Mouse (Mus musculus): Measurements from ENCODE around the gene Fpgt. TPM values are rescaled to one million over a fixed set of nuclear protein-coding genes. Genes with fewer than 3 reads are reported as not detected.

Fpgt gene
- polyA plus RNA-seq (2011; ENCODE audit: insufficient read depth, insufficient read length, low read depth, missing spikeins): 19.8 and 21.1 TPM in 2 replicates

DNA sequence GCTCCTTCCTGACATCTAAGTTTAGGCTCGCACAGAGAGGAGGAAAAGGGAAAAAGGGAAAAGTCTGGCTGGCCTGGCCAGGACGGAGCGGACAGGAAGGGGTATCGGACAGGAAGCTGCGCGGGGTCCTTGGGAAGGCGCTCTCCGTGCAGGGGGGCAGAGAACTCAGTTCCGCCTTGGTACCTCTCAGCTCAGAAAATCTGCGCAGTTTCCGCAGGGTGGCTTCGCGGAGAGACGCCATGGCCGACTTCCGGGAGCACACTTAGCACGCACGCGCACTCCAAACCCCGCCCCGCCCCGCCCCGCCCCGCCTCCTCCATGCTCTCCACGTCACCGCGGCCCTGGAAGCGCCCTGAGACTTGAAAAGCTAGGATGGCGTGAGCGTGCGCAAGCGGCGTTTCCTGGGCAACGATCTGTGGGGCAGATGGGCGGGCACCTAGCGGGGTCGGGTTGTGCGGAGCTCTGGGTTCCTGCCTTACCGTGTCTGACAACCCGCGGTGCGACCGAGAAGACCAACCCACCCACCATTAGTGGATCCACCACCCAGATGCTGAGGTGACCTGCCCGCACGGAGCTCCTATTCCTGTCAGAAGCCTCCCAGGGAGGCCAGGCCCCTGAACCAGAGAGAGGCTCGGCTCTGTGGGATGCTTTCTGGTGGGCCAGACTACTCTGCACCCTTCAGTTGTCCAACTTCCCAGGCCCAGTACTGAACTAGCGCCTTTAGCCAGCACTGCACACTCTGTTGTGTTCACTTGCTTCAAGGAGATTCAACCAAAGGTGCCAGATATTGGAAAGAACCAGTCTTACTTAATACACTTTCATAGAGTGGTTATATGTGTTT lies at the start of gene Fpgt, which contains the start of gene Lrriq3:
Fpgt (minus strand) TSS at position 288 of the 841 bp plus-strand sequence.
Lrriq3 (plus strand) TSS at position 319 of the 841 bp plus-strand sequence.
- TF ChIP-seq POLR2A (IDR thresholded peaks at IDR 0.05; ENCODE audit: insufficient read depth, low read length): no peak
- TF ChIP-seq EP300 (IDR thresholded peaks at IDR 0.05; ENCODE audit: insufficient read depth, low read depth, low read length): 0 out of 2 replicates have a peak, but pooled peaks have one; percentile 49
- H3K27ac ChIP-seq (ENCODE audit: insufficient read depth, low read length): no peak within 1 kb of the TSS

DNA sequence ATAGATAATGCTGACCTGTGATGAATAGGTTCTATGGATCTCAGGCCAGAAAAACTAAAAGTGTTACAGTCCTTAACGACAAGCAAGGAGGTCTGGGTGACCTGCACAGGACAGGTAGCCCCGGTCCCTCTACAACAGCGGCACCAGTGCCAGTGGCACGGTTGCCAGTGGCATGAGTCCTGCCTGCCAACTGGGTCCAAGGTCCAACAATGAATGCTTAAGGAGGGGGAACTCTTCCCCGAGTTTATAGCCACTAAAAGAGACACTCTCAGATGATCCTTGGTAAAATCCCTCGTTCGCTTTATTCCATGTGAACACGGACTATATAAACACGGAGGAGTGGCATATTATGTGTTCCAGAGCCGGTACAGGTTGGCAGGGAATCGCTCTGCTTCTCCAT lies 47.8 kb upstream of the Fpgt start:
- Histone ChIP-seq H3K4me1 (ENCODE audit: control insufficient read depth, insufficient read depth, low read length) (no peaks in the 10 kb centered on the region), H3K27me3 (ENCODE audit: control insufficient read depth, insufficient read depth, low read length, poor library complexity, severe bottlenecking) (no peaks in the 10 kb centered on the region), H3K27ac (ENCODE audit: insufficient read depth, low read length) (no peak overlapping the region), H3K4me3 (ENCODE audit: low read depth, low read length) (no peak overlapping the region), H3K36me3 (ENCODE audit: control insufficient read depth, insufficient read depth, low read length, poor library complexity, severe bottlenecking) (no peaks in the 10 kb centered on the region), H3K9ac (ENCODE audit: low read depth, poor library complexity, severe bottlenecking) (no peak overlapping the region), H3K9me3 (replicated peaks; ENCODE audit: control insufficient read depth, insufficient read depth, low read length, poor library complexity, severe bottlenecking) (no peaks in the 10 kb centered on the region)
- TF ChIP-seq EP300 (IDR thresholded peaks at IDR 0.05; ENCODE audit: insufficient read depth, low read depth, low read length): no peak
- no peak for TF ChIP-seq CTCF (IDR thresholded peaks at IDR 0.05; ENCODE audit: low read depth, low read length)
- no peak for TF ChIP-seq POLR2A (IDR thresholded peaks at IDR 0.05; ENCODE audit: insufficient read depth, low read length)

More for the DNA sequence above, at the start of gene Fpgt, which contains the start of gene Lrriq3:
- Histone ChIP-seq H3K4me1 (ENCODE audit: control insufficient read depth, insufficient read depth, low read length) (peaks cover 1% of the 10 kb centered on the region), H3K4me3 (ENCODE audit: low read depth, low read length) (peak within 1 kb of the TSS; percentile 69), H3K36me3 (ENCODE audit: control insufficient read depth, insufficient read depth, low read length, poor library complexity, severe bottlenecking) (no peaks in the 10 kb centered on the region), H3K9ac (ENCODE audit: low read depth, poor library complexity, severe bottlenecking) (peak within 1 kb of the TSS; percentile 77), H3K27me3 (ENCODE audit: control insufficient read depth, insufficient read depth, low read length, poor library complexity, severe bottlenecking) (no peaks in the 10 kb centered on the region), H3K9me3 (replicated peaks; ENCODE audit: control insufficient read depth, insufficient read depth, low read length, poor library complexity, severe bottlenecking) (no peaks in the 10 kb centered on the region)

DNA sequence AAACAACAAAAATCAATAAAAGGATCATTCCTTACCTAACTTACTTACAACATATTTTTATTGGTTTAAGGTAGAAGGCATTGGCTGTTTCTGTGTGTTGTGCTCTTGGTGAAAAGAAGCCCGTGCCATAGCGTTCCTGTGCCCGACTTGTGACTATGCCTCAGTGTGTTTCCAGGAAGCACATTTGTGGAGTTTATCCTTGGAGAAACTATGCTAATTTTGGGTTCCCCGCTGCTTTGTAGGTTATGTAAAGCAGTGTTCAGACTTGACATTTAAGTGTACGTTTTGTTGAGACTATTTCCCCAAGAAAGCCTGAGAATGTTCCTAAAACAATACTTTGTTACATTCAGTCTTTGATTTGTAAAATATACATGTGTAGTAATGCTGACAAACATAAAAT lies 44.5 kb upstream of the Fpgt start:
- H3K36me3 ChIP-seq (ENCODE audit: control insufficient read depth, insufficient read depth, low read length, poor library complexity, severe bottlenecking): no peaks in the 10 kb centered on the region
- no peak overlapping the region for H3K4me3 ChIP-seq (ENCODE audit: low read depth, low read length)
- H3K9ac ChIP-seq (ENCODE audit: low read depth, poor library complexity, severe bottlenecking): no peak overlapping the region
- H3K4me1 ChIP-seq (ENCODE audit: control insufficient read depth, insufficient read depth, low read length): no peaks in the 10 kb centered on the region
- no peaks in the 10 kb centered on the region for H3K27me3 ChIP-seq (ENCODE audit: control insufficient read depth, insufficient read depth, low read length, poor library complexity, severe bottlenecking)
- no peaks in the 10 kb centered on the region for H3K9me3 ChIP-seq (replicated peaks; ENCODE audit: control insufficient read depth, insufficient read depth, low read length, poor library complexity, severe bottlenecking)
- H3K27ac ChIP-seq (ENCODE audit: insufficient read depth, low read length): no peak overlapping the region
- no peak for TF ChIP-seq EP300 (IDR thresholded peaks at IDR 0.05; ENCODE audit: insufficient read depth, low read depth, low read length)
- TF ChIP-seq POLR2A (IDR thresholded peaks at IDR 0.05; ENCODE audit: insufficient read depth, low read length): no peak
- no peak for TF ChIP-seq CTCF (IDR thresholded peaks at IDR 0.05; ENCODE audit: low read depth, low read length)

DNA sequence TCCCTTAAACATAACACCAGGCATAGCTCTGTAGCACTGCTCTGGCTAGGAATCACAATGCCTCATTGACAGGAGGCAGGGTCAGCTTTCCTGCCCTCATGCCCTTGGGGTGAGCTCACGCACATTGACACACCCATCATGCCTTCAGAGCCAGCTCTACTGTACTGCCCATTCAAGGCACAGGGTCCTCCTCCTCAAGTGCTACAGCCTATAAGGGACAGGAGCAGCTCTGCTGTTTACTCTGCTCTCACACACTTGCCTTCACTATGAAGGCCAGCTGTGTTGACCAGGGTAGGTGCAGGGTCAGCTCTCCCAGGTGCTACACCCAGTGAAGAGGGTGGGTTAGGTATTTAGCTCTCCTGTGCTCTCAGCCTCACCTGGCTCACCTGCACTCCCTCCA lies 12.8 kb upstream of the Fpgt start:
- no peaks in the 10 kb centered on the region for H3K4me1 ChIP-seq (ENCODE audit: control insufficient read depth, insufficient read depth, low read length)
- no peaks in the 10 kb centered on the region for H3K9me3 ChIP-seq (replicated peaks; ENCODE audit: control insufficient read depth, insufficient read depth, low read length, poor library complexity, severe bottlenecking)
- no peak overlapping the region for H3K4me3 ChIP-seq (ENCODE audit: low read depth, low read length)
- no peak overlapping the region for H3K27ac ChIP-seq (ENCODE audit: insufficient read depth, low read length)
- no peak for TF ChIP-seq EP300 (IDR thresholded peaks at IDR 0.05; ENCODE audit: insufficient read depth, low read depth, low read length)
- no peak for TF ChIP-seq POLR2A (IDR thresholded peaks at IDR 0.05; ENCODE audit: insufficient read depth, low read length)
- TF ChIP-seq CTCF (IDR thresholded peaks at IDR 0.05; ENCODE audit: low read depth, low read length): no peak
- no peak overlapping the region for H3K9ac ChIP-seq (ENCODE audit: low read depth, poor library complexity, severe bottlenecking)
- H3K27me3 ChIP-seq (ENCODE audit: control insufficient read depth, insufficient read depth, low read length, poor library complexity, severe bottlenecking): no peaks in the 10 kb centered on the region
- H3K36me3 ChIP-seq (ENCODE audit: control insufficient read depth, insufficient read depth, low read length, poor library complexity, severe bottlenecking): no peaks in the 10 kb centered on the region

DNA sequence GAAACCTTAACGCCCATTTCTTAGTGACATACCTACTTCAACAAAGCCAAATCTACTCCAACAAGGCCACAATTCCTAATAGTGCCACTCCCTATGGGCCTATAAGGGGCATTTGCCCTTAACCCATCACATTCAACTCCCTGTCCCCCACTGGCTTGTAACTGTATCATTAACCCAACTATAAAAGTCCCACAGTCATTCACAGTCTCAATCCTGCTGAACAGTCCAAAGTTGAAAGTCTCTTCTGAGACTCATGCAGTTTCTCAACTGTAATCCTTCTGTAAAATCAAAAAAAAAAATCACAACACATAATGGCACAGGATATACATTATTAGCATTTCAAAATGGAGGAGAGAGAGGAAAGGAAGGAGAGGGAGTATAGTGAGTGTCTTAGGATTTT lies 6.1 kb upstream of the Fpgt start:
- Histone ChIP-seq H3K36me3 (ENCODE audit: control insufficient read depth, insufficient read depth, low read length, poor library complexity, severe bottlenecking) (no peaks in the 10 kb centered on the region), H3K9ac (ENCODE audit: low read depth, poor library complexity, severe bottlenecking) (no peak overlapping the region), H3K4me1 (ENCODE audit: control insufficient read depth, insufficient read depth, low read length) (no peaks in the 10 kb centered on the region), H3K4me3 (ENCODE audit: low read depth, low read length) (no peak overlapping the region), H3K27ac (ENCODE audit: insufficient read depth, low read length) (no peak overlapping the region), H3K27me3 (ENCODE audit: control insufficient read depth, insufficient read depth, low read length, poor library complexity, severe bottlenecking) (no peaks in the 10 kb centered on the region), H3K9me3 (replicated peaks; ENCODE audit: control insufficient read depth, insufficient read depth, low read length, poor library complexity, severe bottlenecking) (no peaks in the 10 kb centered on the region)
- no peak for TF ChIP-seq POLR2A (IDR thresholded peaks at IDR 0.05; ENCODE audit: insufficient read depth, low read length)
- TF ChIP-seq CTCF (IDR thresholded peaks at IDR 0.05; ENCODE audit: low read depth, low read length): no peak
- TF ChIP-seq EP300 (IDR thresholded peaks at IDR 0.05; ENCODE audit: insufficient read depth, low read depth, low read length): no peak

DNA sequence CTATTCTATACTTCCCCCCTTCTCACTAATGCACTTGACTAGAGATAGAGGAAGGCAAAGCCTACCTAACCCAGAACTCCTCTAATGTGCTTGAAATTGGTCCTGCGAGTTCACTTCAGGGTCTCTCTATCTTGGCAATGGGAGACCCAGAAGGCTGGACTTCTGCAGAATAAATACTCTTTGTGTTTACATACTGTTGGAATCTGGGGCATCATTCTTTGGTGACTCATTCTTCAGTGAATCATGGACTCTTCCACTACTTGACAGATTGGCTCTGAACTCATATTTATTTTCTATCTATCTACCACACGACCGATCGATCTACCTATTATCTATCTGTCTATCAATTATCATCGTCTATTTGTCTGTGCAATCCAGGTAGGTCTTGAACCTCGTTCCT lies 1.1 kb downstream of the Fpgt start:
- no peak for TF ChIP-seq CTCF (IDR thresholded peaks at IDR 0.05; ENCODE audit: low read depth, low read length)
- TF ChIP-seq EP300 (IDR thresholded peaks at IDR 0.05; ENCODE audit: insufficient read depth, low read depth, low read length): no peak
- TF ChIP-seq POLR2A (IDR thresholded peaks at IDR 0.05; ENCODE audit: insufficient read depth, low read length): no peak
- Histone ChIP-seq H3K4me3 (ENCODE audit: low read depth, low read length) (no peak overlapping the region), H3K9me3 (replicated peaks; ENCODE audit: control insufficient read depth, insufficient read depth, low read length, poor library complexity, severe bottlenecking) (no peaks in the 10 kb centered on the region), H3K9ac (ENCODE audit: low read depth, poor library complexity, severe bottlenecking) (no peak overlapping the region), H3K27me3 (ENCODE audit: control insufficient read depth, insufficient read depth, low read length, poor library complexity, severe bottlenecking) (no peaks in the 10 kb centered on the region), H3K4me1 (ENCODE audit: control insufficient read depth, insufficient read depth, low read length) (peaks cover 1% of the 10 kb centered on the region), H3K36me3 (ENCODE audit: control insufficient read depth, insufficient read depth, low read length, poor library complexity, severe bottlenecking) (peaks cover under 1% of the 10 kb centered on the region; the same call in 1 of the 2 replicates), H3K27ac (ENCODE audit: insufficient read depth, low read length) (no peak overlapping the region)
